Mouse (Mus musculus) thymus, adult 2 months (tissue): ENCODE measurements at regions not wholly inside any gene's neighbourhood (a gene's known extent, or its start where the extent isn't known, plus 50 kb on each side); places are given as distances from the start of the nearest gene placed in this dataset.

ENCODE experiments used
- CTCF ChIP-seq: fragments of 200-500 bp; IDR thresholded peaks from 2 replicates; pipeline ENCODE4 v1.5.1; 2012; ENCODE audit warnings: mild to moderate bottlenecking, control low read depth, low read length, moderate library complexity, borderline replicate concordance; ENCODE audit not compliant: control insufficient read depth, poor library complexity, insufficient read depth; ENCODE audit errors: extremely low read depth
- POLR2A ChIP-seq: fragments of 200-500 bp; IDR thresholded peaks from 2 replicates; pipeline ENCODE4 v1.6.1; 2012; ENCODE audit warnings: mild to moderate bottlenecking, low read length, control low read depth, moderate library complexity; ENCODE audit not compliant: control insufficient read depth, poor library complexity, insufficient read depth; ENCODE audit errors: extremely low read depth

DNA sequence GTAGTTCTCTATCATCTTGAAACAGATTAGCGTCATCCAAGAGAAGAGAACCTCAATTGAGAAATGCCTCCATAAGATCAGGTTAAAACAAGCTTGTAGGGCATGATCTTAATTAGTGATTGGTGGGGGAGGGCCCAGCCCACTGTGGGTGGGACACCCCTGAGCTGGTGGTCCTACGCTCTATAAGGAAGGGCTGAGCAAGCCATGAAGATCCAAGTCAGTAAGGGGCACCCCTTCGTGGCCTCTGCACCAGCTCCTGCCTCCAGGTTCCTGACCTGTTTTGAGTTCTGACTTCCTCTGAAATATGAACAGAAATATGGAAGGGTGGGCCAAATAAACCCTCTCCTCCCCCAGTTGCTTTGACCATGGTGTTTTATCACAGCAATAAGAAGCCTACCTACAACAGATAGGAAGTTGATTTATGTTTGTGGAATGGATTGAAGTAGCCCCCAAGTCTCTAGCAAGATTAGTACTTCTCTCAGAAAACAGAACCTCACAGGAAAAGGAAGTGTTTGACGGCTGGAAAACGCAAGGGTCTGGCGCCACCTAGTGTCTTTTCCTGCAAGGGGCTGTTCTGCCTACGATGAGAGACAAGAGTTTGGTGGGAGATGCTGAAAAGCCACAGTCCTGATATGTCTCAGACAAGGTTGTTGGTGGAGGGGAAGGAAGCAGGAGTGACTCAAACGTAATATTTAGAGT is 82.9 kb upstream of the Lgalsl start:
- TF ChIP-seq POLR2A, result no peak
- TF ChIP-seq CTCF, result no peak
